Mouse (Mus musculus): Measurements from ENCODE around the gene Ppm1k. TPM values are rescaled to one million over a fixed set of nuclear protein-coding genes. Genes with fewer than 3 reads are reported as not detected.
A peak's percentile ranks its signal among the peaks of the same experiment; 100 is the strongest.
"Not testable (repeated sequence)": the region's sequence is repeated elsewhere in the genome, so short reads cannot be mapped to it uniquely, and the experiment has no call there.

Gene Ppm1k
- polyA plus RNA-seq (2016; fragmentation: Nextera tagmentation; extraction: Ambion mirVana) = 3.2 and 4.3 TPM in 2 replicates

DNA sequence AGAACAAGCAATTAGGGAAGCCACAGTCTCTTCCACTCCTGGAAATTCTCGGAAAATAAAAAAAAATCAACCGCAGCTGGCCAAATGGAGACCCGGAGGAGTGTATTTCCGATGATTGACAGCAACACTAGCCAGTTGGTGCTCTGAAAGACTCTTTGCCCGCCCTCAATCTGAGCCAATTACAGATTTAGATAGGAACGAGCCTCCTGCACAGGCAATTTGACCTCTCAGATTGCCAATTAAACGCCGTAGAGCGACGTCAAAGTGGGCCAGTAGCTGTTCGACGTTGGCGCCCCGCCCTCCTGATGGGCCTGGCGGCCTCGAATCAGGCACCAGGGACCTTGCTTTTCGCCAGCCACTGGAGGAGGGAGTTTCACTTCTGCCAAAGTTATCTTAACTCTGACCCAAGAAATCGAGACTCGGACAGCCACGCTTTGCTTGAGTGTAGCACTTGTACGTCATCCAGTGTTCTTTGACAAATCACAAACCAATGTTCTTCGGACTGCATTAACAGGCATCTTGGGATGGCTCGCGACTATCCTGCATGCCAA, at the start of gene Ppm1k:
TSS of gene Ppm1k (minus strand) at position 83 of the 551 bp plus-strand sequence.
- under 1% methylated on average over 24 of the region's 24 CpGs for WGBS
- no peaks in the 10 kb centered on the region for H3K36me3 ChIP-seq
- H3K27me3 ChIP-seq (ENCODE audit: insufficient read depth, poor library complexity, severe bottlenecking) = no peaks in the 10 kb centered on the region
- peak within 1 kb of the TSS; percentile 84 for H3K27ac ChIP-seq
- DNase-seq (ENCODE audit: low spot score) = peak; percentile 97
- H3K9me3 ChIP-seq = no peaks in the 10 kb centered on the region
- peaks cover 12% of the 10 kb centered on the region for H3K4me1 ChIP-seq (replicated peaks)
- H3K4me3 ChIP-seq = peak within 1 kb of the TSS; percentile 75

DNA sequence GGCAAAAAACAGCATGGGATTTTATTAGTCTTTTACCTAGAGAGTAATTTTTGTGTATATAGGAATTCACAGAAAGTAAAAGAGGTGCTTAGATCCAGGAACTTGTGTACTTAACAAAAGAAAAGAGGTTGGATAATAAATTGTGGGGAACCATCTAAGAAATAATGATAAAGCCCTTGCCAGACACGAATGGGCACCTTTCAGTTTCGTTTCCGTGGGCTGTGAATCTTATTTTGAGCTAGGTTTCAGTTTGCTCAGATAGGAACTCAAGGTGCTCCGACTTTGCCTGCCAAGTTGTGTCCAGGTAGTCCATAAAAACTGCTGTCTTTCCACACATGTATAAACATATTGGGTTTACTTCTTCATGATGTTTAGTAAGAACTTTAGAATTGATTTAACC, 47.1 kb upstream of the Ppm1k start:
- Histone ChIP-seq H3K27ac (no peak overlapping the region), H3K36me3 (no peaks in the 10 kb centered on the region), H3K4me3 (no peak overlapping the region), H3K4me1 (replicated peaks) (peaks cover 9% of the 10 kb centered on the region), H3K9me3 (no peaks in the 10 kb centered on the region), H3K27me3 (ENCODE audit: insufficient read depth, poor library complexity, severe bottlenecking) (no peaks in the 10 kb centered on the region)
- DNase-seq (ENCODE audit: low spot score) = no peak
- whole genome bisulfite sequencing = 88% methylated on average over 4 of the region's 4 CpGs

DNA sequence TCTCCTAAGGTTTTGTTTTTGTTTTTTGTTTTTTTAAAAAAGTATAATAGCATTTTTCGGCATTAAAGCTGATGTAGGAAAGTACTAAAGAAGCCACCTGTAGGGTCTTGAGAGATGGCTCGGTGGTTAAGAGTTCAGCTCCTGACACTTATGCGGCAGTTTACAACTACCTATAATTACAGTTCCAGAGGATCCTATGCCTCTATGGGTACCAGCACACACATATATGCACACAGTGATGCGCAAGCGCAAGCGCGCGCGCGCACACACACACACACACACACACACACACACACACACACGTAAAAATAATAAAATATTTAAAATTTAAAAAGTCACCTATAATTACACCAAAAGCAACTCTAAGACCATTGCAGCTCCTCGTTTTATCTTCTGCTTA, 46.3 kb upstream of the Ppm1k start:
- Histone ChIP-seq H3K4me1 (replicated peaks) (peaks cover 9% of the 10 kb centered on the region), H3K36me3 (no peaks in the 10 kb centered on the region), H3K27ac (no peak overlapping the region), H3K9me3 (no peaks in the 10 kb centered on the region), H3K4me3 (peak overlapping the region; percentile 59), H3K27me3 (ENCODE audit: insufficient read depth, poor library complexity, severe bottlenecking) (no peaks in the 10 kb centered on the region)
- 86% methylated on average over 12 of the region's 12 CpGs for WGBS
- no peak for DNase-seq (ENCODE audit: low spot score)

- Histone ChIP-seq H3K36me3 (no peaks in the 10 kb centered on the region), H3K4me1 (replicated peaks) (peaks cover 9% of the 10 kb centered on the region), H3K9me3 (no peaks in the 10 kb centered on the region), H3K27ac (peak within 1 kb of the TSS; percentile 81), H3K27me3 (ENCODE audit: insufficient read depth, poor library complexity, severe bottlenecking) (no peaks in the 10 kb centered on the region), H3K4me3 (peak within 1 kb of the TSS; percentile 59)
- 3% methylated on average over 16 of the region's 16 CpGs for WGBS
- DNase-seq (ENCODE audit: low spot score) = peak; percentile 52
Observed at GRCm38 (mm10) chr6:57580881-57581548, 45.7 kb upstream of the Ppm1k start, which contains the start of gene Herc6. TSS of gene Herc6 (plus strand) at chr6:57581000.

DNA sequence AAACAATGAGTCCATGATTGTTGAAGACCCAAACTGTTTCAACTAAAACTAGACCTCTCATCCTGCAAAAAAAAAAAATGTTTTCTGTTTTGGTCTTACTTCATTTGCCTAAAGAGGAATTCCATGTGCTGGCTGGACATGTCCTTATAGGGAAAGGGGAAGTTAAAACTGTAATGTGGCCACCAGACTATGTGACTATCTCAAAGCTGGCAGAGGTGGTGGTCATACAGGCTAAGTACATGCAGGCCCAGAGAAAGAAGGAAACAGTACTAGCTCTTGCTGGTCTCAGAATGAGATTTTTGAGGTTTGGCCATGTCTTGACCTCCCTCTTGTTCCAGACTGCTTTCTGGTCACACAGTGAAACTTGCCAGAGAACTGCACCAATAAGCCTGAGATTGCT, 36.3 kb upstream of the Ppm1k start:
- Histone ChIP-seq H3K9me3 (no peaks in the 10 kb centered on the region), H3K27me3 (ENCODE audit: insufficient read depth, poor library complexity, severe bottlenecking) (no peaks in the 10 kb centered on the region)

DNA sequence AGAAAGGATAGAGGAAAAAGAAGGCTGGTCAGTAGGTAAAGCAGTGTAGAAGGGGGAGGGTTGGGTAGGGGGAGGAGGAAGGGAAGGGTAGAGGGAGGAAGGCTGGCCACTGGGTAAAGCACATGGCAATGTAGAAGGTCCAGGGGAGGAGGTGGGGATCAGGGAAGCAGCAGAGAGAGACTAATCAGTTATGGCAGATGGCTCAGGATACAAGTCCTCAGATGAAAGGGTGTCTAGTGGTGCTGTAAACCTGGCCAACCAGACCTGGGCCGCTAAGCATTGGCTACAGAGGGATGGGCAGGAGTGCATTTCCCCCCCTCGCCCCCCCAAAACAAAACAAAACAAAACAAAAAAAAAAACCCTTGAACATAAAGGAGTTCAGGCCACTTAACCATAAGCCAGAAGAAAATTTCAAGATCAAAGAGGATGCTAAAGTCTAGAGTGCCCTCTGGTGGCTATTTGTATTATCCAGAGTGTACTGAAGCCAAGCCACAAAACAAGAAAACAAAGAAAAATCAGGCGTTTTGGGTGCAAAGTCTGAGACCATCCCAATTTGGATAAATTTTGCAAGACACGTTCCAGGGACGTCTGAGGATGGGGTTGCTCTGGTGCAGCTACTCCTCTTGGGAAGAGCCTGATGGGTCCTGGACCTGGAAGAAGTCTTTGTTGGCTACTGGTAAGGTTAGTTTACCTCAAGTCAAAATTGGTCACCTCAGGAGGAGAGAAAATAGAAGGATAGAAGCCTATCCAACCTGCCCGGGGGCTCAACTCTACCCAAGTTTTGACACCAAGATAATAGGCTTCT, 35.1 kb upstream of the Ppm1k start:
- 16% methylated on average over 6 of the region's 6 CpGs for WGBS
- Histone ChIP-seq H3K9me3 (no peaks in the 10 kb centered on the region), H3K4me1 (replicated peaks) (no peaks in the 10 kb centered on the region), H3K36me3 (no peaks in the 10 kb centered on the region), H3K4me3 (no peak overlapping the region), H3K27me3 (ENCODE audit: insufficient read depth, poor library complexity, severe bottlenecking) (no peaks in the 10 kb centered on the region), H3K27ac (no peak overlapping the region)
- DNase-seq (ENCODE audit: low spot score) = peak; percentile 23

More for the DNA sequence above, 36.3 kb upstream of the Ppm1k start:
- H3K4me3 ChIP-seq = no peak overlapping the region
- no peaks in the 10 kb centered on the region for H3K4me1 ChIP-seq (replicated peaks)
- no peak for DNase-seq (ENCODE audit: low spot score)
- no peaks in the 10 kb centered on the region for H3K36me3 ChIP-seq
- H3K27ac ChIP-seq = no peak overlapping the region

- Histone ChIP-seq H3K4me3 (no peak overlapping the region), H3K9me3 (no peaks in the 10 kb centered on the region), H3K27me3 (ENCODE audit: insufficient read depth, poor library complexity, severe bottlenecking) (no peaks in the 10 kb centered on the region), H3K36me3 (no peaks in the 10 kb centered on the region), H3K4me1 (replicated peaks) (no peaks in the 10 kb centered on the region), H3K27ac (no peak overlapping the region)
- WGBS = 92% methylated on average over 2 of the region's 2 CpGs
- no peak for DNase-seq (ENCODE audit: low spot score)
Observed at GRCm38 (mm10) chr6:57567630-57568029, 32.4 kb upstream of the Ppm1k start.

GRCm38 (mm10) chr6:57565452-57565851, 30.2 kb upstream of the Ppm1k start:
- no peak overlapping the region for H3K4me3 ChIP-seq
- 93% methylated on average over 7 of the region's 7 CpGs for WGBS
- no peak for DNase-seq (ENCODE audit: low spot score)
- no peaks in the 10 kb centered on the region for H3K36me3 ChIP-seq
- H3K4me1 ChIP-seq (replicated peaks) = no peaks in the 10 kb centered on the region
- H3K27me3 ChIP-seq (ENCODE audit: insufficient read depth, poor library complexity, severe bottlenecking) = no peaks in the 10 kb centered on the region
- no peaks in the 10 kb centered on the region for H3K9me3 ChIP-seq
- no peak overlapping the region for H3K27ac ChIP-seq

DNA sequence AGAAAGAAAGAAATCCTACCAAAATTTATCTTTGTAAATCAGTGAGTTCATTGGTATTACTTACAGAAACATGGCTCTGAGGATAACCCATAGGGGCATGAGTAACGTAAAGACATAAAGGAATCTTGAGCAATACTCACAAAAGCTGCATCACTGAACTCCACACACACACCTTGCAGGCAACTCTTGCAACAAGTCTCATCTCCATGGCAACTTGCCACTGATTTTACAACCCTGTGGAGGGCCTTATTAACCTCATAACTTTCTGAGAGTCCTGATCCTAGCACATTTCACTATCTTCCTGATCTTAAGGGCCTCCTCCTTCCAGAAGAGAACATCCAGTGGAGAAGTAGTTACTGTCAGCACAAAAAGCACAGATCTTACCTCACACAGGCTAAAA, 28.2 kb upstream of the Ppm1k start:
- 89% methylated on average over 1 of the region's 1 CpGs for WGBS
- H3K9me3 ChIP-seq = no peaks in the 10 kb centered on the region

DNA sequence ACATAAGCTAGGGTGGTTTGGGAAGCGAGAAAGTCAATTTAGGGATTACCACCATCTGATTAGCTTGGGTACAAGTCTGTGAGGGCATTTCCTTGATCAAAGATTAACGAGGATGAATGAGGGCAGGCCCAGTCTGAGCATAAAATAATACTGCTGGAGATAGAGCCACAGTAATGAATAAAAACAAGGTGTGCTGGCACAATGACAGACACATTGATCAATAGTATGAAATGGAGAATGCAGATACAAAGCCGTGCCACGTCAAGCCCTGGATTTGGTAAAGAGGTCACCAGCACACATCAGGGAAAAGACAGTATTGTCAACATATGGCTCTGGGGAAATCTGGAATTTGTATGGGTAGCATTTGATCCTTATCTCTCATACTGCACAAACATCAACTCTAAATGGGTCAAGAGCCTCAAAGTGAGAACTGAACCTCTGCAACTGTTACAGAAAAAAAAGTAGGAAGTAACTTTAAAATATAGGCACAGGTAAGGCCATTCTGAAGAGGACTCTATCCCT, 22.6 kb upstream of the Ppm1k start:
- H3K4me3 ChIP-seq = no peak overlapping the region
- H3K4me1 ChIP-seq (replicated peaks) = no peaks in the 10 kb centered on the region
- WGBS = 71% methylated on average over 4 of the region's 4 CpGs
- no peaks in the 10 kb centered on the region for H3K36me3 ChIP-seq
- no peaks in the 10 kb centered on the region for H3K27me3 ChIP-seq (ENCODE audit: insufficient read depth, poor library complexity, severe bottlenecking)
- H3K27ac ChIP-seq = no peak overlapping the region
- no peaks in the 10 kb centered on the region for H3K9me3 ChIP-seq
- DNase-seq (ENCODE audit: low spot score) = no peak

More for the DNA sequence above, 28.2 kb upstream of the Ppm1k start:
- no peak overlapping the region for H3K4me3 ChIP-seq
- DNase-seq (ENCODE audit: low spot score) = no peak
- no peaks in the 10 kb centered on the region for H3K4me1 ChIP-seq (replicated peaks)
- no peaks in the 10 kb centered on the region for H3K36me3 ChIP-seq
- no peaks in the 10 kb centered on the region for H3K27me3 ChIP-seq (ENCODE audit: insufficient read depth, poor library complexity, severe bottlenecking)
- no peak overlapping the region for H3K27ac ChIP-seq

DNA sequence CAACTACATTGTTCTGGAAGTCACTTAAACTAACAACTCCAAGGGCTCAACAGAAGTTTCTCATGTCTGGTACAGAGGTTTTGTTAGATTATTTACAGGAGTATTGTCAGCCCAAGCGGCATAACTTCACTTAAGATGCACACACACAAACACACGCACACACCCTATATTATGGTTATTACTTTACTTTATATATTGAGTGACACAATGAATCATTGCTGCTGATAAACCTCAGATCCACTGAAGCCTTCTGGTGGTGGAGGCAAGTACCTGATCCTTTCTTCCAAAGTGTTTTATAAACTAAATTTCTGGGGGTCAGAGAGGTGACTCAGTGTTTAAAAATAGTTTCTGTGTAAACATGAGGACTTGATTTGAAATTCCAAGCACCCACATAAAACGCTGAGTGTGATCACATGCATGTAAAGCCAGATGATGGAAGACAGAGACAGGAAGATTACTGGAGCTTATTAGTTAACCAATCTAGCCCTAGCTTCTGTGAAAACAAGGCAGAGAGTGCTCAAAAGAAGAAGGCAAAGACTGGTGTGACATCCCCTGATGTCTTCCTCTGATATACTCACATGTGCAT, 16.0 kb upstream of the Ppm1k start:
- 83% methylated on average over 3 of the region's 3 CpGs for WGBS
- Histone ChIP-seq H3K4me1 (replicated peaks) (no peaks in the 10 kb centered on the region), H3K27me3 (ENCODE audit: insufficient read depth, poor library complexity, severe bottlenecking) (no peaks in the 10 kb centered on the region), H3K27ac (no peak overlapping the region), H3K9me3 (no peaks in the 10 kb centered on the region), H3K36me3 (no peaks in the 10 kb centered on the region), H3K4me3 (no peak overlapping the region)
- DNase-seq (ENCODE audit: low spot score) = no peak

DNA sequence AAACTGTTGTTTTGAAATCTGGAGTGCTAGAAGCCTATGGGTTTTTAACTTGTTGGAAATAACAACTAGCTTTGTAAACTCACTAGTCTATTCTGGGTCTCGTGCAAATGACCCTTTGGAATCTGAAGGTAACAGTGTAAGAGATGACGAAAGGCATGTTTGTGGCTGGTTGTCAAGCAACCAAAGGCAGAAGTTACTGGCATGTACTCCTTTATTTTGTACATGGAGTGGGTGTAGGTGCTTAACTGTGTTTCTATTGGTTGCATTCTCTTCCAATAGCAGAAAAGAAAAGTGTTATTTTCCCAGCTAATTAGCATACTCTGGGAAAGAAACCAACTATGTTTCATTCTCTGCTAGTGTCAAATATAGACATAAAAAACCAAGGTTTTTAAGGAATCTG, 9.6 kb upstream of the Ppm1k start:
- H3K27ac ChIP-seq = no peak overlapping the region
- no peaks in the 10 kb centered on the region for H3K36me3 ChIP-seq
- WGBS = 75% methylated on average over 2 of the region's 2 CpGs
- no peak overlapping the region for H3K4me3 ChIP-seq
- no peaks in the 10 kb centered on the region for H3K9me3 ChIP-seq
- no peaks in the 10 kb centered on the region for H3K27me3 ChIP-seq (ENCODE audit: insufficient read depth, poor library complexity, severe bottlenecking)
- no peaks in the 10 kb centered on the region for H3K4me1 ChIP-seq (replicated peaks)
- no peak for DNase-seq (ENCODE audit: low spot score)

DNA sequence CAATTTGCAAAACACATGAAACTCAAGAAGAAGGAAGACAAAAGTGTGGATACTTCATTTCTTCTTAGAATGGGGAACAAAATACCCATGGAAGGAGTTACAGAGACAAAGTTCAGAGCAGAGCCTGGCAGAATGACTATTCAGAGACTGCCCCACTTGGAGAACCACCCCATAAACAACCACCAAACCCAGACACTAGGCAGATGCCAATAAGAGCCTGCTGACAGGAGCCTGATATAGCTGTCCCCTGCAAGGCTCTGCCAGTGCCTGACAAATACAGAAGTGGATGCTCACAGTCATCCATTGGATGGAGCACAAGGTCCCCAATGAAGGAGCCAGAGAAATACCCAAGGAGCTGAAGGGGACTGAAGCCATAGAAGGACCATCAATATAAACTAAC, 8.3 kb upstream of the Ppm1k start:
- H3K27me3 ChIP-seq (ENCODE audit: insufficient read depth, poor library complexity, severe bottlenecking); DNase-seq (ENCODE audit: low spot score); H3K36me3 ChIP-seq; H3K27ac ChIP-seq; H3K4me1 ChIP-seq (replicated peaks); H3K4me3 ChIP-seq; H3K9me3 ChIP-seq: not testable (repeated sequence)
